ENCODE assay signal across 8 mouse cellular contexts in the genomic region with DNA sequence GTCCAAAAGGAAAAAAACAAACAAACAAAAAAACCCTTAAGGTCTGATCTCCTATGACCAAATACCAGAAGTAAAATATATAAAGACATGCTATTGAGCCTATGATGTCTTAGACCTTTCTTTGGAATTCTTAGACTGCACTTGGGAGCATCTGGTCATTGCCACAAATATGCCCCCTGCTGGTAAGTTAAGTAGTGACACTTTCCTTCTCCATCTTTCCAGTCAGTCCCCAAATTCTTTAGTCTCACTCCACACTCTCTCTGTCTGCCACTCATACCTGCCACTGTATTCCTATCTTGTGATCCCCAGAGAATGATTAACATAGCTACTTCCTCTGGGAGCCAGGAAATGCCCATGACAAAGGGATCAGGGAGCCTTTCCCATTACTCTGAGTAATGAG. TPM values are rescaled to one million over a fixed set of nuclear protein-coding genes. Genes with fewer than 3 reads are reported as not detected.
A peak's percentile ranks its signal among the peaks of the same experiment; 100 is the strongest.
DNase-seq lines count a peak whose midpoint lies in the region; ATAC-seq and TF ChIP-seq lines count a peak whose summit lies in the region.

No protein-coding gene starts in this region.

- no peak for ATAC-seq in liver, postnatal 0 days

- no peak overlapping the region for H3K4me3 ChIP-seq in liver, postnatal 0 days (ENCODE audit: low read depth, low read length)

- H3K27me3 ChIP-seq in liver, postnatal 0 days (ENCODE audit: insufficient read depth, low read length), result peaks cover 23% of the 10 kb centered on the region

- TF ChIP-seq CTCF in liver, postnatal 0 days (IDR thresholded peaks at IDR 0.05; ENCODE audit: low read depth), result peak; percentile 84

- peaks cover 15% of the 10 kb centered on the region for H3K4me1 ChIP-seq in liver, postnatal 0 days (ENCODE audit: insufficient read depth)

- no peak overlapping the region for H3K4me2 ChIP-seq in liver, postnatal 0 days (ENCODE audit: low read depth, low read length)

- peak; percentile 77 for DNase-seq in gastrocnemius, adult 18-20 months (ENCODE audit: low spot score)
- no peak for DNase-seq in gastrocnemius, postnatal 14 days
- DNase-seq in liver, postnatal 0 days, result no peak
- no peak for DNase-seq in liver
- peak; percentile 23 for DNase-seq in Muller cell, postnatal 12 days (ENCODE audit: inconsistent ontology term)
- DNase-seq in frontal cortex, postnatal 36 days (ENCODE audit: low spot score in 2 of 2), result peak; percentile 38 to 72
- DNase-seq in thymus, postnatal 25 days, result peak; percentile 15
- DNase-seq in spleen, postnatal 4 days (ENCODE audit: low spot score in 2 of 2), result no peak

- H3K27ac ChIP-seq in liver, postnatal 0 days (ENCODE audit: low read depth), result no peak overlapping the region

- TF ChIP-seq EP300 in liver, postnatal 0 days (IDR thresholded peaks at IDR 0.05; ENCODE audit: low read depth), result no peak

- intact Hi-C loops in gastrocnemius, postnatal 14 days (cut with DNase I; ENCODE audit: low total_unique reads), result no loop called here

- no peak overlapping the region for H3K9ac ChIP-seq in liver, postnatal 0 days (replicated peaks)

- H3K9me3 ChIP-seq in liver, postnatal 0 days (ENCODE audit: low read length), result no peaks in the 10 kb centered on the region

- no peaks in the 10 kb centered on the region for H3K36me3 ChIP-seq in liver, postnatal 0 days (replicated peaks; ENCODE audit: insufficient read depth, low read length)

RNA-seq across cellular contexts. Expression of gene Myoz1, which starts 2.0 kb away (rescaled TPM):
- total RNA-seq in gastrocnemius, adult 18-20 months (2021), result 1,000 to 10,000 TPM; 2,763 to 3,247 TPM
- total RNA-seq in gastrocnemius, postnatal 14 days (2021), result 1,000 to 10,000 TPM; 1,986 to 2,341 TPM
- polyA plus RNA-seq in liver, postnatal 0 days (2015; fragmentation: Nextera tagmentation; extraction: Ambion mirVana), result 0.41 and 8.8 TPM in 2 replicates

RNA-seq across cellular contexts. Expression of gene Synpo2l, which starts 9.8 kb away (rescaled TPM):
- total RNA-seq in gastrocnemius, adult 18-20 months (2021), result 100 to 1,000 TPM; 141 to 171 TPM
- 100 to 1,000 TPM; 197 to 244 TPM for total RNA-seq in gastrocnemius, postnatal 14 days (2021)
- polyA plus RNA-seq in liver, postnatal 0 days (2015; fragmentation: Nextera tagmentation; extraction: Ambion mirVana), result 0.05 and 0.38 TPM in 2 replicates

RNA-seq across cellular contexts. Expression of gene Sec24c, which starts 15.8 kb away (rescaled TPM):
- 10 to 100 TPM; 65.7 to 75.8 TPM for total RNA-seq in gastrocnemius, adult 18-20 months (2021)
- 10 to 100 TPM; 56.7 to 60.1 TPM for total RNA-seq in gastrocnemius, postnatal 14 days (2021)
- polyA plus RNA-seq in liver, postnatal 0 days (2015; fragmentation: Nextera tagmentation; extraction: Ambion mirVana), result 30.8 and 31.3 TPM in 2 replicates

RNA-seq across cellular contexts. Expression of gene Usp54, which starts 17.5 kb away (rescaled TPM):
- 1 to 10 TPM; 3.1 to 5.1 TPM for total RNA-seq in gastrocnemius, adult 18-20 months (2021)
- total RNA-seq in gastrocnemius, postnatal 14 days (2021), result 10 to 100 TPM in 1 of 2 experiments, 1 to 10 TPM in 1; 4.4 to 11.2 TPM
- polyA plus RNA-seq in liver, postnatal 0 days (2015; fragmentation: Nextera tagmentation; extraction: Ambion mirVana), result 0.44 and 0.58 TPM in 2 replicates

RNA-seq across cellular contexts. Expression of gene Fut11, which starts 36.4 kb away (rescaled TPM):
- 1 to 10 TPM; 1.8 to 2.1 TPM for total RNA-seq in gastrocnemius, adult 18-20 months (2021)
- total RNA-seq in gastrocnemius, postnatal 14 days (2021), result 1 to 10 TPM; 6.6 to 7.0 TPM
- polyA plus RNA-seq in liver, postnatal 0 days (2015; fragmentation: Nextera tagmentation; extraction: Ambion mirVana), result 4.4 and 5.1 TPM in 2 replicates

Comparison
In these comparisons a context has a peak if more than half of its experiments do, and no peak if none do; other contexts are left out.
1. DNase-seq: peak in gastrocnemius, adult 18-20 months (single experiment), Muller cell, postnatal 12 days (single experiment), frontal cortex, postnatal 36 days (2 of 2) and thymus, postnatal 25 days (single experiment); none in gastrocnemius, postnatal 14 days (single experiment), liver, postnatal 0 days (single experiment), liver (single experiment) and spleen, postnatal 4 days (0 of 2).